8 mouse cellular contexts compared by ENCODE assay signal in the genomic region with DNA sequence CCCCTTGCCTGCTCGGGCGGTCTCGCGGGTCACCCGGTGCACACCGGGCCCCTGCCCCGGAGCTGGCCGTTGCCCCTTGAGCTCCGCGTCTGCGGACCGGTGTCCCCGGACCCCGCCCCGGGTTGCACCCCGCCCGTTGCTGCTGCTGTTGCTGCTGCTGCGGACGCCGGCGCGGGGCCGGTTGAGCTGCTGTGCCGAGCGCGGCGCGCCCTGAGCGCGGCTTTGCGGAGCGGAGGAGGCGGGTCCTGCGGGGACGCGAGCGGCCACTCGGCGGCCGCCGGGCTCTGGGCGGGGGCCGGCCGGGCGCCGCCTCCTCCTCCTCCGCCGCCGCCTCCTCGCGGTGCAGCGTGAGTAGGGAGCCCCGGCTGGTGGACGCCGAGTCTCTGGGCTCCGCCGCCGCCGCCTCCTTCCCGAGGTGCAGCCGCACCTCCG. TPM values are rescaled to one million over a fixed set of nuclear protein-coding genes. Genes with fewer than 3 reads are reported as not detected.
DNase-seq lines count a peak whose midpoint lies in the region; ATAC-seq and TF ChIP-seq lines count a peak whose summit lies in the region.

No protein-coding gene starts in this region.

- DNase-seq in c-Kit-negative CD71-positive TER-119-positive erythroid progenitor cells, embryonic 14.5 days (ENCODE audit: low read depth, low spot score): peak; percentile 74
- DNase-seq in kidney, postnatal 0 days (ENCODE audit: low spot score): peak; percentile 91
- peak; percentile 69 to 79 for DNase-seq in natural killer cell, adult 2 months (ENCODE audit: low spot score in 2 of 2)
- DNase-seq in splenic B cell, adult 2 months (ENCODE audit: low read depth, low spot score): peak; percentile 87

- H3K9me3 ChIP-seq in ES-Bruce4 (replicated peaks; ENCODE audit: control insufficient read depth, insufficient read depth, low read length, poor library complexity, severe bottlenecking): no peaks in the 10 kb centered on the region
- H3K9me3 ChIP-seq in heart, embryonic 13.5 days: no peaks in the 10 kb centered on the region
- H3K9me3 ChIP-seq in kidney, postnatal 0 days (replicated peaks; ENCODE audit: low read length): no peaks in the 10 kb centered on the region
- no peaks in the 10 kb centered on the region for H3K9me3 ChIP-seq in liver, embryonic 12.5 days (replicated peaks)

- under 1% methylated on average over 30 of the region's 62 CpGs for WGBS in heart, embryonic 13.5 days
- under 1% methylated on average over 43 of the region's 62 CpGs for WGBS in kidney, postnatal 0 days
- under 1% methylated on average over 46 of the region's 62 CpGs for WGBS in liver, embryonic 12.5 days (ENCODE audit: insufficient replicate concordance)

- peak overlapping the region; percentile 42; the same call in 1 of the 2 replicates for H3K27ac ChIP-seq in ES-Bruce4 (ENCODE audit: insufficient read depth, low read length)
- peak overlapping the region; percentile 100 for H3K27ac ChIP-seq in heart, embryonic 13.5 days (replicated peaks)
- H3K27ac ChIP-seq in kidney, postnatal 0 days: peak overlapping the region; percentile 99
- peak overlapping the region; percentile 99 for H3K27ac ChIP-seq in liver, embryonic 12.5 days

- H3K27me3 ChIP-seq in ES-Bruce4 (ENCODE audit: control insufficient read depth, insufficient read depth, low read length, poor library complexity, severe bottlenecking): no peaks in the 10 kb centered on the region; the same call in 1 of the 2 replicates
- H3K27me3 ChIP-seq in heart, embryonic 13.5 days (replicated peaks): no peaks in the 10 kb centered on the region
- H3K27me3 ChIP-seq in kidney, postnatal 0 days (ENCODE audit: insufficient read depth, low read length): no peaks in the 10 kb centered on the region
- H3K27me3 ChIP-seq in liver, embryonic 12.5 days (replicated peaks): no peaks in the 10 kb centered on the region
- H3K27me3 ChIP-seq in splenic B cell, adult 2 months (ENCODE audit: control insufficient read depth, insufficient read depth, low read length, poor library complexity, severe bottlenecking): no peaks in the 10 kb centered on the region

- TF ChIP-seq POLR2A in ES-Bruce4 (IDR thresholded peaks at IDR 0.05; ENCODE audit: insufficient read depth, low read length): no peak

- TF ChIP-seq EP300 in ES-Bruce4 (IDR thresholded peaks at IDR 0.05; ENCODE audit: insufficient read depth, low read depth, low read length): no peak

- no peak for TF ChIP-seq CTCF in ES-Bruce4 (IDR thresholded peaks at IDR 0.05; ENCODE audit: low read depth, low read length)
- peak; percentile 25; the same call in 1 of the 2 replicates for TF ChIP-seq CTCF in kidney, postnatal 0 days (IDR thresholded peaks at IDR 0.05; ENCODE audit: low read depth)

- peak; percentile 88 for ATAC-seq in erythroid progenitor cell, adult 5-6 weeks (replicated peaks; ENCODE audit: low FRiP score, poor library complexity, severe bottlenecking)
- ATAC-seq in heart, embryonic 13.5 days (ENCODE audit: extremely low read depth, insufficient number of reproducible peaks, low FRiP score, low TSS enrichment): peak; percentile 61
- ATAC-seq in kidney, postnatal 0 days (replicated peaks; ENCODE audit: low FRiP score, low read depth): peak; percentile 83
- peak; percentile 85 for ATAC-seq in liver, embryonic 12.5 days

- H3K4me3 ChIP-seq in ES-Bruce4 (ENCODE audit: low read depth, low read length): peak overlapping the region; percentile 78
- H3K4me3 ChIP-seq in heart, embryonic 13.5 days: peak overlapping the region; percentile 98
- H3K4me3 ChIP-seq in kidney, postnatal 0 days (replicated peaks; ENCODE audit: low read depth, low read length): peak overlapping the region; percentile 96
- H3K4me3 ChIP-seq in liver, embryonic 12.5 days: peak overlapping the region; percentile 99

- H3K9ac ChIP-seq in ES-Bruce4 (ENCODE audit: low read depth, poor library complexity, severe bottlenecking): peak overlapping the region; percentile 93
- H3K9ac ChIP-seq in heart, embryonic 13.5 days: peak overlapping the region; percentile 99
- peak overlapping the region; percentile 96 for H3K9ac ChIP-seq in kidney, postnatal 0 days (ENCODE audit: low read depth, low read length)
- H3K9ac ChIP-seq in liver, embryonic 12.5 days: peak overlapping the region; percentile 98

- no peaks in the 10 kb centered on the region for H3K4me1 ChIP-seq in ES-Bruce4 (ENCODE audit: control insufficient read depth, insufficient read depth, low read length)
- peaks cover 30% of the 10 kb centered on the region for H3K4me1 ChIP-seq in heart, embryonic 13.5 days
- peaks cover 4% of the 10 kb centered on the region; the same call in 1 of the 2 replicates for H3K4me1 ChIP-seq in kidney, postnatal 0 days (replicated peaks; ENCODE audit: insufficient read depth, low read length)
- H3K4me1 ChIP-seq in liver, embryonic 12.5 days: peaks cover 28% of the 10 kb centered on the region

- H3K36me3 ChIP-seq in ES-Bruce4 (ENCODE audit: control insufficient read depth, insufficient read depth, low read length, poor library complexity, severe bottlenecking): no peaks in the 10 kb centered on the region
- no peaks in the 10 kb centered on the region for H3K36me3 ChIP-seq in heart, embryonic 13.5 days
- no peaks in the 10 kb centered on the region for H3K36me3 ChIP-seq in kidney, postnatal 0 days (ENCODE audit: insufficient read depth, low read length)
- H3K36me3 ChIP-seq in liver, embryonic 12.5 days: no peaks in the 10 kb centered on the region
- H3K36me3 ChIP-seq in splenic B cell, adult 2 months (ENCODE audit: control insufficient read depth, insufficient read depth, low read length, poor library complexity, severe bottlenecking): no peaks in the 10 kb centered on the region

- peak overlapping the region; percentile 84 for H3K4me2 ChIP-seq in heart, embryonic 13.5 days
- peak overlapping the region; percentile 86 for H3K4me2 ChIP-seq in kidney, postnatal 0 days (ENCODE audit: low read length)
- H3K4me2 ChIP-seq in liver, embryonic 12.5 days: peak overlapping the region; percentile 96

RNA-seq across cellular contexts. Expression of a gene that starts 0.6 kb away (rescaled TPM):
- 55.4 and 68.1 TPM in 2 replicates for polyA plus RNA-seq in ES-Bruce4 (2011; ENCODE audit: insufficient read depth, insufficient read length, low read depth, missing spikeins)
- 25.9 and 32.3 TPM in 2 replicates for total RNA-seq in erythroid progenitor cell, adult 5-6 weeks (2015; ENCODE audit: low replicate concordance)
- total RNA-seq in erythroid progenitor cell, adult 5-6 weeks (2017; ENCODE audit: low replicate concordance): 37.0 and 39.6 TPM in 2 replicates
- 82.8 and 91.1 TPM in 2 replicates for polyA plus RNA-seq in heart, embryonic 13.5 days (2015; fragmentation: Nextera tagmentation; extraction: Ambion mirVana)
- polyA plus RNA-seq in kidney, postnatal 0 days (2015; fragmentation: Nextera tagmentation; extraction: Ambion mirVana): 167 and 178 TPM in 2 replicates
- polyA plus RNA-seq in liver, embryonic 12.5 days (2016; fragmentation: Nextera tagmentation; extraction: Ambion mirVana): 46.9 and 48.9 TPM in 2 replicates

Comparison
In these comparisons a context has a peak if more than half of its experiments do, and no peak if none do; other contexts are left out.
1. Peak in every context shown above with its lines: DNase-seq, ATAC-seq, H3K4me3 ChIP-seq and H3K27ac ChIP-seq.
2. H3K27ac ChIP-seq: peak in every context shown above with its lines; median percentile 100 in heart, embryonic 13.5 days; 99 in kidney, postnatal 0 days; 99 in liver, embryonic 12.5 days; 42 in ES-Bruce4.